Mouse (Mus musculus) mesoderm, embryonic 11.5 days (tissue): ENCODE results near the gene Gm45713.
A peak's percentile ranks its signal among the peaks of the same experiment; 100 is the strongest.
"Not testable (repeated sequence)": the region's sequence is repeated elsewhere in the genome, so short reads cannot be mapped to it uniquely, and the experiment has no call there.

Experiments used
- DNase-seq: peaks from one replicate; pipeline ENCODE4 v3.0.0-alpha.2; 2012; ENCODE audit warnings: low read depth, low spot score

Gene Gm45713

GRCm38 (mm10) chr7:45098541-45099240 is 37.3 kb downstream of the Gm45713 start:
- no peak for DNase-seq

- DNase-seq, result no peak
Measured at GRCm38 (mm10) chr7:45097479-45097878, 38.6 kb downstream of the Gm45713 start.

GRCm38 (mm10) chr7:45095965-45096364 is 40.1 kb downstream of the Gm45713 start:
- DNase-seq, result not testable (repeated sequence)

GRCm38 (mm10) chr7:45095367-45095766 is 40.7 kb downstream of the Gm45713 start:
- no peak for DNase-seq

GRCm38 (mm10) chr7:45094121-45094520 is 41.9 kb downstream of the Gm45713 start:
- peak; percentile 72 for DNase-seq

GRCm38 (mm10) chr7:45093516-45093905 is 42.5 kb downstream of the Gm45713 start:
- no peak for DNase-seq

GRCm38 (mm10) chr7:45092828-45093515 is 43.1 kb downstream of the Gm45713 start:
- no peak for DNase-seq

- peak; percentile 97 for DNase-seq
Measured at GRCm38 (mm10) chr7:45092048-45092447, 44.0 kb downstream of the Gm45713 start, which contains the start of gene Rcn3. TSS of gene Rcn3 (minus strand) at chr7:45092221.

- peak; percentile 51 for DNase-seq
Measured at GRCm38 (mm10) chr7:45091001-45091990, 44.7 kb downstream of the Gm45713 start.

GRCm38 (mm10) chr7:45090251-45090977 is 45.6 kb downstream of the Gm45713 start:
- no peak for DNase-seq

GRCm38 (mm10) chr7:45088597-45088996 is 47.4 kb downstream of the Gm45713 start:
- no peak for DNase-seq

GRCm38 (mm10) chr7:45086084-45086483 is 49.9 kb downstream of the Gm45713 start:
- DNase-seq, result no peak

- DNase-seq, result no peak
Measured at GRCm38 (mm10) chr7:45083300-45083890, 52.6 kb downstream of the Gm45713 start.

- no peak for DNase-seq
Measured at GRCm38 (mm10) chr7:45082401-45083299, 53.4 kb downstream of the Gm45713 start.

GRCm38 (mm10) chr7:45081016-45081415 is 55.0 kb downstream of the Gm45713 start:
- no peak for DNase-seq

- DNase-seq, result peak; percentile 90
Measured at GRCm38 (mm10) chr7:45079856-45080255, 56.2 kb downstream of the Gm45713 start.

- DNase-seq, result peak; percentile 77
Measured at GRCm38 (mm10) chr7:45078513-45078912, 57.5 kb downstream of the Gm45713 start.

- no peak for DNase-seq
Measured at GRCm38 (mm10) chr7:45077829-45078228, 58.2 kb downstream of the Gm45713 start.

GRCm38 (mm10) chr7:45077322-45077721 is 58.7 kb downstream of the Gm45713 start:
- no peak for DNase-seq

GRCm38 (mm10) chr7:45076501-45076900 is 59.5 kb downstream of the Gm45713 start:
- no peak for DNase-seq
